Mouse (Mus musculus): ENCODE data around the gene Snd1. TPM values are rescaled to one million over a fixed set of nuclear protein-coding genes. Genes with fewer than 3 reads are reported as not detected.

The Snd1 gene
- polyA plus RNA-seq, 1 experiment from 2014 or later, result 39.4 TPM

DNA sequence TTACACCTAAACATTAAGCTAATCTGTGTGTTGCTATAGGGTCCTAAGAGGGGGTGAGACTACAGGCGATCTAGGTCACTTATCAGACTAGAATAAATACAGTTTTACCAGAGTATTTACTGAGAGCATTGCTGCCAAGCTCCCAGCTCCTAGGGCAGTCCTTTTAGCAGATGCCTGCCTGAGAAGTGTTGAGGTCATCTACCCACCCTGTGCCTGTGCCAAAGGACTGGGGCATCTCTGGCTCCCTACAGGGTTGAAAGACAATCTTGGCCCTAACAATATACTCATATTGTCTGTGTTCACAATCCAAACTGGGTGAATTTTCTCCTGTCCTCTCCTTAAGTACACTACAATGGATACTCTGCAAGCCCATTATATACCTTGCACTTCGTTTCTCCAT, 340.0 kb downstream of the Snd1 start:
- Histone ChIP-seq H3K9me3 (ENCODE audit: control insufficient read depth) (no peaks in the 10 kb centered on the region), H3K9ac (ENCODE audit: low read depth, low read length) (no peak overlapping the region), H3K27ac (ENCODE audit: low read depth, low read length) (no peak overlapping the region), H3K4me2 (replicated peaks; ENCODE audit: low read depth) (no peak overlapping the region), H3K4me1 (replicated peaks; ENCODE audit: control insufficient read depth, insufficient read depth, low read length) (no peaks in the 10 kb centered on the region), H3K4me3 (ENCODE audit: low read depth, low read length) (no peak overlapping the region), H3K36me3 (ENCODE audit: control insufficient read depth, insufficient read depth) (no peaks in the 10 kb centered on the region; the same call in 1 of the 2 replicates), H3K27me3 (replicated peaks; ENCODE audit: control insufficient read depth, insufficient read depth, low read length) (no peaks in the 10 kb centered on the region)
- 74% methylated on average over 2 of the region's 2 CpGs for WGBS
- ATAC-seq, result no peak
- no peak for TF ChIP-seq CTCF (IDR thresholded peaks at IDR 0.05; ENCODE audit: low read depth)

DNA sequence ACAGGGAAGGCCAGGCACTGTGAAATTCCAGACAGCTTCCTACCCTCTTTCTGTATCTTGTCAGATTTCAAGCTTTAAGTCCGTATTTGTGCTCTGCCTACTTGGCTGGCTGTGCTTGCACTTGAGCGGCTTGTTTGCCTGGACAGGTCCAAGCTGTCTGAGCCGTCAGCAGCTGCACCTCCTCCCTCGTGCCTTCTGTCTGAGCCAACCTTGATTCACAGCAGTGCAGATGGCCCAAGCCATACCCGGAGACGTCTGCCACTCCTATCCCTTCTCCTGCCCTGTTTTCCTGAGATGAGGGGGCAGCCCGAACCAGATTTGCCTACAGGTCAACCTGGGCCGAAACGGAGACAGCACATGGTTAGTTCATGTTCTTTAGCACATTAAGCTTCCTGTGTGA, 342.1 kb downstream of the Snd1 start:
- H3K4me3 ChIP-seq (ENCODE audit: low read depth, low read length), result no peak overlapping the region
- no peak overlapping the region for H3K9ac ChIP-seq (ENCODE audit: low read depth, low read length)
- H3K27ac ChIP-seq (ENCODE audit: low read depth, low read length), result no peak overlapping the region
- WGBS, result 67% methylated on average over 9 of the region's 9 CpGs
- no peaks in the 10 kb centered on the region for H3K27me3 ChIP-seq (replicated peaks; ENCODE audit: control insufficient read depth, insufficient read depth, low read length)
- no peak for ATAC-seq
- no peak overlapping the region for H3K4me2 ChIP-seq (replicated peaks; ENCODE audit: low read depth)
- 0 out of 2 replicates have a peak, but pooled peaks cover 2% of the 10 kb centered on the region for H3K4me1 ChIP-seq (replicated peaks; ENCODE audit: control insufficient read depth, insufficient read depth, low read length)
- TF ChIP-seq CTCF (IDR thresholded peaks at IDR 0.05; ENCODE audit: low read depth), result no peak
- H3K36me3 ChIP-seq (ENCODE audit: control insufficient read depth, insufficient read depth), result no peaks in the 10 kb centered on the region; the same call in 1 of the 2 replicates
- H3K9me3 ChIP-seq (ENCODE audit: control insufficient read depth), result no peaks in the 10 kb centered on the region

DNA sequence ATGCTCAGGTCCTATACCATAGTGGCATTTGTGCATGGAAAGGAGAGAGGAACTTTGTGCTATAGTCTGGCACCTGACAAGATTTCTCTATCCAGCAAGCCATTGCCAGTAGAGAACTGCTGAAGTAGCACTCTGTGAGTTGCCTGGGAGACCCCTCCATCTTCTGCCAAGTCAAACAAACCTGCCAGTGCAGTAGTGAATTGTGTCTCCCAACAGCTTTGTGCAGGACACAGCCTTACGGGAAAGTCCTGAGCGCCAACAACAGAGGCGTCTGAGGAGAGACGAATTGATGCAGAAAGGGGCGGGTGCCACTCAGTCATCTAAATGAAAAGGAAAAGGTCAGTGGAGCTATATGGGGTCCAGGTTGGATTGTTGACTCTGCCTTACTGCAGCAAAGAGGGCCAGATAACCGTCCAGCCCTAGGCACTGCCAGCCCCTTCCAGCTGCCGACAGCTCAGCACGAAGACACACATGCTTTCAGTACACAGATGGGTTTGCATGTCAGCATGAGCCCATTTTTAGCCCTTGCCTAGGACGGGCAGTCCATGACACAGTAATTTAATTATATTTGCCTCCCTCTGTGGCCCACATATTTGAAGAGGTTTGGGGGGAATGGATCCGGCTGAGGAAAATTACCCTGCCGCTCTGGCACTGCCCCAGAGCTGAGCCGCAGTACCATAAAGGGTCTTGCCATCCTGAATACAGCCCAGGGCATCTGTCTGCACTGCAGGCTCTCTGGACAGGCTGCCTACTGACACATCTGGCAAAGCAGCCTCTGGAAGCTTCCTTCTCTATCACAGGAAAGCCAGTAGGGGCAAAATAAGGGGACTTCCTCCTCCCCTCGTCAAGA, 344.8 kb downstream of the Snd1 start:
- no peaks in the 10 kb centered on the region for H3K9me3 ChIP-seq (ENCODE audit: control insufficient read depth)
- no peak for TF ChIP-seq CTCF (IDR thresholded peaks at IDR 0.05; ENCODE audit: low read depth)
- H3K9ac ChIP-seq (ENCODE audit: low read depth, low read length), result no peak overlapping the region
- WGBS, result 70% methylated on average over 13 of the region's 13 CpGs
- no peaks in the 10 kb centered on the region; the same call in 1 of the 2 replicates for H3K36me3 ChIP-seq (ENCODE audit: control insufficient read depth, insufficient read depth)
- H3K4me2 ChIP-seq (replicated peaks; ENCODE audit: low read depth), result no peak overlapping the region
- H3K4me1 ChIP-seq (replicated peaks; ENCODE audit: control insufficient read depth, insufficient read depth, low read length), result 0 out of 2 replicates have a peak, but pooled peaks cover 2% of the 10 kb centered on the region
- ATAC-seq, result no peak
- no peak overlapping the region for H3K4me3 ChIP-seq (ENCODE audit: low read depth, low read length)
- no peak overlapping the region for H3K27ac ChIP-seq (ENCODE audit: low read depth, low read length)
- no peaks in the 10 kb centered on the region for H3K27me3 ChIP-seq (replicated peaks; ENCODE audit: control insufficient read depth, insufficient read depth, low read length)

DNA sequence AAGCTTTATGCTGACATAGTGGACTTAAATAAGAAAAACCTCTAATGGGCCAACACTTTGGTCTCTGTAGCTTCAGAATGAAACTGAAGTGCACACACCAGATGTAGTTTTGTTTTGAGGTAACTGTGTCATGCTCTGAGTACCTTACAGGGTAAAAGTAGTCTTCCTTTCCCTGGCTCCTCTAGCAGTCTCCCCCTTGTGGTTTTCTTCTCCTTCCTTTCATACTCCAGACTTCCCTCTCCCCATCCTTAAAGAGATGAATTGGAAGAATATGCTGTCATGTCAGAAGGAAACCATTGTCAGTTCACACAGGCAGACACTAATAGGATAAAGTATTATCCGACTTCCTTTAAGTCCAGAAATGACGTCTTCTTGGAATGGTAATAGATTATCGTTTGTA, 347.4 kb downstream of the Snd1 start:
- Histone ChIP-seq H3K9me3 (ENCODE audit: control insufficient read depth) (no peaks in the 10 kb centered on the region), H3K9ac (ENCODE audit: low read depth, low read length) (no peak overlapping the region), H3K4me3 (ENCODE audit: low read depth, low read length) (no peak overlapping the region), H3K27me3 (replicated peaks; ENCODE audit: control insufficient read depth, insufficient read depth, low read length) (no peaks in the 10 kb centered on the region), H3K36me3 (ENCODE audit: control insufficient read depth, insufficient read depth) (no peaks in the 10 kb centered on the region; the same call in 1 of the 2 replicates), H3K27ac (ENCODE audit: low read depth, low read length) (no peak overlapping the region), H3K4me2 (replicated peaks; ENCODE audit: low read depth) (no peak overlapping the region), H3K4me1 (replicated peaks; ENCODE audit: control insufficient read depth, insufficient read depth, low read length) (0 out of 2 replicates have a peak, but pooled peaks cover 2% of the 10 kb centered on the region)
- peak; percentile 35; the same call in 1 of the 2 replicates for TF ChIP-seq CTCF (IDR thresholded peaks at IDR 0.05; ENCODE audit: low read depth)
- 77% methylated on average over 3 of the region's 3 CpGs for WGBS
- no peak for ATAC-seq

DNA sequence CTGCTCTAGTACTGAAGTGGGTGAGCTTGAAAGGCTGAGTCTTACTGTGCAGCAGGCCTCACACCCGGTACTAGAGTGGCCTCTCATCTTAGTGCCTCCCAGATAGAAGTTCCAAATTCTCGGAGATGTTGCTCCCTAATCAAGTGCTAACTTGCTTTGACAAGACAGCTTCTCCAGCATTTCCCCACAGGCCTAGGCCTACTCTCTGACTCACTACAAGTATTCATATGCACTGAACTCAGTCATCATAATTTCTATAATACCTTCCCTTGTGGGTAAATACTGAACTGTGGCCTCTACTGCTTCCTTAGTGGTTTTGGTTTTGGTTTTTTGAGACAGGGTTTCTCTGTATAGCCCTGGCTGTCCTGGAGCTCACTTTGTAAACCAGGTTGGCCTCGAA, 348.4 kb downstream of the Snd1 start:
- H3K27me3 ChIP-seq (replicated peaks; ENCODE audit: control insufficient read depth, insufficient read depth, low read length), result no peaks in the 10 kb centered on the region
- no peak overlapping the region for H3K4me3 ChIP-seq (ENCODE audit: low read depth, low read length)
- ATAC-seq, result no peak
- 93% methylated on average over 3 of the region's 3 CpGs for WGBS
- H3K9me3 ChIP-seq (ENCODE audit: control insufficient read depth), result no peaks in the 10 kb centered on the region
- H3K4me1 ChIP-seq (replicated peaks; ENCODE audit: control insufficient read depth, insufficient read depth, low read length), result 0 out of 2 replicates have a peak, but pooled peaks cover 2% of the 10 kb centered on the region
- H3K4me2 ChIP-seq (replicated peaks; ENCODE audit: low read depth), result no peak overlapping the region
- TF ChIP-seq CTCF (IDR thresholded peaks at IDR 0.05; ENCODE audit: low read depth), result no peak
- no peak overlapping the region for H3K9ac ChIP-seq (ENCODE audit: low read depth, low read length)
- no peaks in the 10 kb centered on the region; the same call in 1 of the 2 replicates for H3K36me3 ChIP-seq (ENCODE audit: control insufficient read depth, insufficient read depth)
- no peak overlapping the region for H3K27ac ChIP-seq (ENCODE audit: low read depth, low read length)

DNA sequence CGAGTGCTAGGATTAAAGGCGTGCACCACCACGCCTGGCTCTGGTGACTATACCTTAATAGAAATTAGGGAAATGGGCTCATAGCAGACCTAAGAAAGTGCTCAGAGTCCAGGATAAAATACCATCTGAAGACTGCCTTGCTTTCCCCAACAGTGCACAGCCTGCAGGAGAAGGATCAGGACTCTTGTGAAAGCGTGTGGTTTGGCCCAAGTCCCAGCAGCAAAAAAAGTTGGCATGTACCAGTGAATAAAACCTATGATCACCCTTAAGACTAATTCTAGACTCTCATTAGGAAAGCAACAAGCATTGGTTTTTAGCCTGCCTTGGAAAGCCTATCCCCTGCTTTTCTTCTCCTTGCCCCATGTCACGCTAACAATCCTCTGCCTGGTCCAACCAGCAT, 348.9 kb downstream of the Snd1 start:
- ATAC-seq, result no peak
- Histone ChIP-seq H3K4me3 (ENCODE audit: low read depth, low read length) (no peak overlapping the region), H3K9me3 (ENCODE audit: control insufficient read depth) (no peaks in the 10 kb centered on the region), H3K4me1 (replicated peaks; ENCODE audit: control insufficient read depth, insufficient read depth, low read length) (0 out of 2 replicates have a peak, but pooled peaks cover 2% of the 10 kb centered on the region), H3K27me3 (replicated peaks; ENCODE audit: control insufficient read depth, insufficient read depth, low read length) (no peaks in the 10 kb centered on the region), H3K36me3 (ENCODE audit: control insufficient read depth, insufficient read depth) (no peaks in the 10 kb centered on the region; the same call in 1 of the 2 replicates), H3K9ac (ENCODE audit: low read depth, low read length) (no peak overlapping the region), H3K27ac (ENCODE audit: low read depth, low read length) (no peak overlapping the region), H3K4me2 (replicated peaks; ENCODE audit: low read depth) (no peak overlapping the region)
- no peak for TF ChIP-seq CTCF (IDR thresholded peaks at IDR 0.05; ENCODE audit: low read depth)
- 91% methylated on average over 5 of the region's 5 CpGs for WGBS
